Mouse (Mus musculus): ENCODE measurements around the gene Spata31d1a.

DNA sequence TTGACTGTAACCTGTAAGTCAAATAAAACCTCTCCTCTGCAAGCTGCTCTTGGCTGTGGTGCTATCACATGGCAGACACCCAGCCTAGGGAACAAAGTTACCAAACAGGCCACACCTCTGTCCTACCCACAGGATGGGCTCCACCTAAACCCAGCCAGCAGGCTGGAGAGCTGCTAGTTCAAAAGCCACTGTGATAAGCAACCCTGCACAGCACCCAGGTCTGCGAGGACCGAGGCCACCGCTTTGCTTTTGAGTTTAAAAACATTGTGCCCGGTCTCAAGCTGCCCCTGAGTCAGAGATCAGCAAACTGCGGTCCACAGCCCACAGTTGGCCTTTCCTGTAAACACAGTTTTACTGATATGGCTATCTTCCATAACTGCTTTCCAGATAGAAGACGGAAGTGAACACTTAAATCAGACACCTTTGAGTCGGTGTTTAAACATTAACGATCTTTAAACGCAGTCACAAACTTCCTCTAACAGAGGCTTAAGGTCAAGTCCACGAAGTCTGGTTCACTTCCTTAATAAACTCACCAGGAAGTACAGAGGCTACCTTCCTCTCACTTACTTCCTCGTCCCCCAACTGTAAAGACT is 41.5 kb downstream of the Spata31d1a start:
- TF ChIP-seq CTCF (IDR thresholded peaks at IDR 0.05; ENCODE audit: insufficient read depth, low read depth, low read length) (no peak), POLR2A (IDR thresholded peaks at IDR 0.05; ENCODE audit: insufficient read depth, low read depth, low read length) (no peak)

Data from olfactory bulb, adult 2 months (tissue).